Mouse (Mus musculus): Measurements from ENCODE around the gene Rab5b. TPM values are rescaled to one million over a fixed set of nuclear protein-coding genes. Genes with fewer than 3 reads are reported as not detected.
"Not testable (repeated sequence)": the region's sequence is repeated elsewhere in the genome, so short reads cannot be mapped to it uniquely, and the experiment has no call there.

The Rab5b gene
- total and polyA plus RNA-seq, 2 experiments, result 74.0 to 80.5 TPM

- DNase-seq (ENCODE audit: extremely low read depth, low read depth, low spot score), result no peak
- H3K9ac ChIP-seq (ENCODE audit: low read depth, low read length), result no peak overlapping the region
- peaks cover 5% of the 10 kb centered on the region for H3K4me1 ChIP-seq (ENCODE audit: control insufficient read depth, insufficient read depth, low read length)
- H3K27ac ChIP-seq (replicated peaks; ENCODE audit: insufficient read depth, low read depth, low read length), result no peak overlapping the region
- WGBS, result 66% methylated on average over 11 of the region's 11 CpGs
- TF ChIP-seq CTCF (IDR thresholded peaks at IDR 0.05; ENCODE audit: low read depth, low read length) (no peak), POLR2A (IDR thresholded peaks at IDR 0.05; ENCODE audit: extremely low read depth, insufficient read depth, low read length) (no peak)
- H3K27me3 ChIP-seq (ENCODE audit: control insufficient read depth, insufficient read depth, low read length), result no peaks in the 10 kb centered on the region
- H3K4me3 ChIP-seq (ENCODE audit: insufficient read depth, low read depth, low read length), result no peak overlapping the region
- H3K79me2 ChIP-seq (ENCODE audit: control insufficient read depth, insufficient read depth, low read length), result no peaks in the 10 kb centered on the region
- no peaks in the 10 kb centered on the region; the same call in 1 of the 2 replicates for H3K36me3 ChIP-seq (ENCODE audit: control insufficient read depth, insufficient read depth, low read length)
These were observed 59.1 kb downstream of the Rab5b start for GRCm38 (mm10) chr10:128637011-128637410.

- TF ChIP-seq CTCF (IDR thresholded peaks at IDR 0.05; ENCODE audit: low read depth, low read length) (no peak), POLR2A (IDR thresholded peaks at IDR 0.05; ENCODE audit: extremely low read depth, insufficient read depth, low read length) (no peak)
- Histone ChIP-seq H3K36me3 (ENCODE audit: control insufficient read depth, insufficient read depth, low read length) (no peaks in the 10 kb centered on the region; the same call in 1 of the 2 replicates), H3K9ac (ENCODE audit: low read depth, low read length) (no peak overlapping the region), H3K79me2 (ENCODE audit: control insufficient read depth, insufficient read depth, low read length) (no peaks in the 10 kb centered on the region), H3K4me1 (ENCODE audit: control insufficient read depth, insufficient read depth, low read length) (peaks cover 5% of the 10 kb centered on the region), H3K27ac (replicated peaks; ENCODE audit: insufficient read depth, low read depth, low read length) (no peak overlapping the region), H3K27me3 (ENCODE audit: control insufficient read depth, insufficient read depth, low read length) (no peaks in the 10 kb centered on the region), H3K4me3 (ENCODE audit: insufficient read depth, low read depth, low read length) (no peak overlapping the region)
- no peak for DNase-seq (ENCODE audit: extremely low read depth, low read depth, low spot score)
- 66% methylated on average over 6 of the region's 6 CpGs for WGBS
These were observed 59.5 kb downstream of the Rab5b start for GRCm38 (mm10) chr10:128636561-128636960.

- no peaks in the 10 kb centered on the region for H3K27me3 ChIP-seq (ENCODE audit: control insufficient read depth, insufficient read depth, low read length)
- DNase-seq (ENCODE audit: extremely low read depth, low read depth, low spot score), result peak; percentile 96
- no peak for TF ChIP-seq POLR2A (IDR thresholded peaks at IDR 0.05; ENCODE audit: extremely low read depth, insufficient read depth, low read length)
- TF ChIP-seq CTCF (IDR thresholded peaks at IDR 0.05; ENCODE audit: low read depth, low read length), result 0 out of 2 replicates have a peak, but pooled peaks have one; percentile 12
- peak overlapping the region; percentile 22; the same call in 1 of the 2 replicates for H3K9ac ChIP-seq (ENCODE audit: low read depth, low read length)
- H3K4me1 ChIP-seq (ENCODE audit: control insufficient read depth, insufficient read depth, low read length), result peaks cover 5% of the 10 kb centered on the region
- no peak overlapping the region for H3K4me3 ChIP-seq (ENCODE audit: insufficient read depth, low read depth, low read length)
- 16% methylated on average over 13 of the region's 13 CpGs for WGBS
- H3K36me3 ChIP-seq (ENCODE audit: control insufficient read depth, insufficient read depth, low read length), result no peaks in the 10 kb centered on the region; the same call in 1 of the 2 replicates
- H3K27ac ChIP-seq (replicated peaks; ENCODE audit: insufficient read depth, low read depth, low read length), result peak overlapping the region; percentile 79
- H3K79me2 ChIP-seq (ENCODE audit: control insufficient read depth, insufficient read depth, low read length), result no peaks in the 10 kb centered on the region
These were observed 60.4 kb downstream of the Rab5b start for GRCm38 (mm10) chr10:128635697-128636096.

GRCm38 (mm10) chr10:128631571-128631970 lies 64.5 kb downstream of the Rab5b start:
- 41% methylated on average over 6 of the region's 6 CpGs for WGBS
- H3K9ac ChIP-seq (ENCODE audit: low read depth, low read length), result no peak overlapping the region
- no peak overlapping the region for H3K4me3 ChIP-seq (ENCODE audit: insufficient read depth, low read depth, low read length)
- DNase-seq (ENCODE audit: extremely low read depth, low read depth, low spot score), result no peak
- H3K36me3 ChIP-seq (ENCODE audit: control insufficient read depth, insufficient read depth, low read length), result no peaks in the 10 kb centered on the region
- peaks cover 5% of the 10 kb centered on the region for H3K4me1 ChIP-seq (ENCODE audit: control insufficient read depth, insufficient read depth, low read length)
- H3K27me3 ChIP-seq (ENCODE audit: control insufficient read depth, insufficient read depth, low read length), result no peaks in the 10 kb centered on the region
- H3K79me2 ChIP-seq (ENCODE audit: control insufficient read depth, insufficient read depth, low read length), result no peaks in the 10 kb centered on the region
- TF ChIP-seq CTCF (IDR thresholded peaks at IDR 0.05; ENCODE audit: low read depth, low read length) (no peak), POLR2A (IDR thresholded peaks at IDR 0.05; ENCODE audit: extremely low read depth, insufficient read depth, low read length) (no peak)
- no peak overlapping the region for H3K27ac ChIP-seq (replicated peaks; ENCODE audit: insufficient read depth, low read depth, low read length)

- not testable (repeated sequence) for H3K36me3 ChIP-seq (ENCODE audit: control insufficient read depth, insufficient read depth, low read length); H3K9ac ChIP-seq (ENCODE audit: low read depth, low read length); H3K27me3 ChIP-seq (ENCODE audit: control insufficient read depth, insufficient read depth, low read length); H3K4me1 ChIP-seq (ENCODE audit: control insufficient read depth, insufficient read depth, low read length); H3K79me2 ChIP-seq (ENCODE audit: control insufficient read depth, insufficient read depth, low read length); H3K27ac ChIP-seq (replicated peaks; ENCODE audit: insufficient read depth, low read depth, low read length); DNase-seq (ENCODE audit: extremely low read depth, low read depth, low spot score); H3K4me3 ChIP-seq (ENCODE audit: insufficient read depth, low read depth, low read length)
- WGBS, result 79% methylated on average over 5 of the region's 5 CpGs
These were observed 65.8 kb downstream of the Rab5b start for GRCm38 (mm10) chr10:128630306-128630705.

- Histone ChIP-seq H3K36me3 (ENCODE audit: control insufficient read depth, insufficient read depth, low read length) (peaks cover 5% of the 10 kb centered on the region; the same call in 1 of the 2 replicates), H3K79me2 (ENCODE audit: control insufficient read depth, insufficient read depth, low read length) (peaks cover 6% of the 10 kb centered on the region; the same call in 1 of the 2 replicates), H3K27me3 (ENCODE audit: control insufficient read depth, insufficient read depth, low read length) (no peaks in the 10 kb centered on the region), H3K4me1 (ENCODE audit: control insufficient read depth, insufficient read depth, low read length) (peaks cover 6% of the 10 kb centered on the region), H3K4me3 (ENCODE audit: insufficient read depth, low read depth, low read length) (no peak overlapping the region), H3K9ac (ENCODE audit: low read depth, low read length) (no peak overlapping the region), H3K27ac (replicated peaks; ENCODE audit: insufficient read depth, low read depth, low read length) (no peak overlapping the region)
- no peak for DNase-seq (ENCODE audit: extremely low read depth, low read depth, low spot score)
- WGBS, result 86% methylated on average over 2 of the region's 2 CpGs
- TF ChIP-seq POLR2A (IDR thresholded peaks at IDR 0.05; ENCODE audit: extremely low read depth, insufficient read depth, low read length) (no peak), CTCF (IDR thresholded peaks at IDR 0.05; ENCODE audit: low read depth, low read length) (no peak)
These were observed 66.3 kb downstream of the Rab5b start for GRCm38 (mm10) chr10:128629746-128630145.

Data from liver, adult 2 months (tissue).